Mouse (Mus musculus): Measurements from ENCODE around the gene Cad.

Gene Cad

GRCm38 (mm10) chr5:31108000-31108490 is 53.5 kb downstream of the Cad start, which contains the start of gene Slc30a3:
Slc30a3 (minus strand) TSS chr5:31108237.
- no peak for DNase-seq (ENCODE audit: low read depth in 1 of 2, low spot score in 2 of 2)

GRCm38 (mm10) chr5:31110781-31111180 is 56.2 kb downstream of the Cad start:
- no peak for DNase-seq (ENCODE audit: low read depth in 1 of 2, low spot score in 2 of 2)

GRCm38 (mm10) chr5:31116354-31116753 is 61.8 kb downstream of the Cad start, which contains the start of gene Trim54:
Trim54 (plus strand) TSS chr5:31116712.
- no peak for DNase-seq (ENCODE audit: low read depth in 1 of 2, low spot score in 2 of 2)

- no peak for DNase-seq (ENCODE audit: low read depth in 1 of 2, low spot score in 2 of 2)
Observed at GRCm38 (mm10) chr5:31116912-31117311, 62.3 kb downstream of the Cad start.

GRCm38 (mm10) chr5:31121111-31121510 is 66.5 kb downstream of the Cad start:
- no peak for DNase-seq (ENCODE audit: low read depth in 1 of 2, low spot score in 2 of 2)

- DNase-seq (ENCODE audit: low read depth in 1 of 2, low spot score in 2 of 2): no peak
Observed at GRCm38 (mm10) chr5:31123481-31123880, 68.9 kb downstream of the Cad start.

GRCm38 (mm10) chr5:31126050-31126449 is 71.5 kb downstream of the Cad start:
- DNase-seq (ENCODE audit: low read depth in 1 of 2, low spot score in 2 of 2): no peak

Data from monocyte, adult 2 months (primary cell).